Mouse (Mus musculus): ENCODE data around the gene Mbd4. TPM values are rescaled to one million over a fixed set of nuclear protein-coding genes. Genes with fewer than 3 reads are reported as not detected.
"Not testable (repeated sequence)": the region's sequence is repeated elsewhere in the genome, so short reads cannot be mapped to it uniquely, and the experiment has no call there.

The Mbd4 gene
- polyA plus RNA-seq, 1 experiment from 2014 or later, result 37.8 TPM

DNA sequence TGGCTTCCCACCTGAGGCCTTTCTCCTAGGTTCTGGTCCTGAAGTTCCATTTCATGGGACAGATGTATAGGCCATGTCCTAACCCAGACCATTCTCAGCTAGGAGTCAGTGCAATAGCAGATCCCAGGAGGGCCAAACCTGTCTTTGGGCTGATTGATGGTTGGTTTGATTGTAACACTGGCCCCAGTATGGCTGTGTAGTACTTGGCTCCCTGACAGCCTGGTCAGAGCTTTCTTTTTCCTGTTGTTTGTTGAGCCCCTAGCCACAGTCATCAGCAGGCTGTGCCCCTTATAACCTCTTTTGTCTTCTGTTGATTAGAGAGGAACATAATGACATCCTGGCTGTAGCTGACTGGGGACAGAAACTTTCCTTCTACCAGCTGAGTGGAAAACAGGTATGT is 30.8 kb upstream of the Mbd4 start:
- no peak for DNase-seq (ENCODE audit: low spot score)
- Histone ChIP-seq H3K9me3 (replicated peaks) (no peaks in the 10 kb centered on the region), H3K27me3 (ENCODE audit: low read depth, poor library complexity, severe bottlenecking) (no peaks in the 10 kb centered on the region), H3K4me3 (no peak overlapping the region), H3K27ac (no peak overlapping the region), H3K36me3 (peaks cover 67% of the 10 kb centered on the region), H3K4me1 (peaks cover 8% of the 10 kb centered on the region)

- 88% methylated on average over 8 of the region's 8 CpGs for WGBS
- Histone ChIP-seq H3K36me3 (peaks cover 67% of the 10 kb centered on the region), H3K27ac (no peak overlapping the region), H3K27me3 (ENCODE audit: low read depth, poor library complexity, severe bottlenecking) (no peaks in the 10 kb centered on the region), H3K9me3 (replicated peaks) (no peaks in the 10 kb centered on the region), H3K4me3 (no peak overlapping the region), H3K4me1 (no peaks in the 10 kb centered on the region)
- DNase-seq (ENCODE audit: low spot score), result no peak
These were observed 27.6 kb upstream of the Mbd4 start for GRCm38 (mm10) chr6:115880751-115881150.

GRCm38 (mm10) chr6:115879736-115880135 is 26.6 kb upstream of the Mbd4 start:
- H3K4me1 ChIP-seq, result no peaks in the 10 kb centered on the region
- DNase-seq (ENCODE audit: low spot score), result no peak
- no peak overlapping the region for H3K4me3 ChIP-seq
- H3K9me3 ChIP-seq (replicated peaks), result no peaks in the 10 kb centered on the region
- no peak overlapping the region for H3K27ac ChIP-seq
- H3K27me3 ChIP-seq (ENCODE audit: low read depth, poor library complexity, severe bottlenecking), result no peaks in the 10 kb centered on the region
- peaks cover 67% of the 10 kb centered on the region for H3K36me3 ChIP-seq
- WGBS, result 87% methylated on average over 6 of the region's 6 CpGs

GRCm38 (mm10) chr6:115878694-115879093 is 25.5 kb upstream of the Mbd4 start:
- H3K27ac ChIP-seq, result no peak overlapping the region
- no peak overlapping the region for H3K4me3 ChIP-seq
- peaks cover 58% of the 10 kb centered on the region for H3K36me3 ChIP-seq
- no peaks in the 10 kb centered on the region for H3K9me3 ChIP-seq (replicated peaks)
- H3K27me3 ChIP-seq (ENCODE audit: low read depth, poor library complexity, severe bottlenecking), result no peaks in the 10 kb centered on the region
- H3K4me1 ChIP-seq, result no peaks in the 10 kb centered on the region
- DNase-seq (ENCODE audit: low spot score), result no peak
- WGBS, result 88% methylated on average over 6 of the region's 6 CpGs

DNA sequence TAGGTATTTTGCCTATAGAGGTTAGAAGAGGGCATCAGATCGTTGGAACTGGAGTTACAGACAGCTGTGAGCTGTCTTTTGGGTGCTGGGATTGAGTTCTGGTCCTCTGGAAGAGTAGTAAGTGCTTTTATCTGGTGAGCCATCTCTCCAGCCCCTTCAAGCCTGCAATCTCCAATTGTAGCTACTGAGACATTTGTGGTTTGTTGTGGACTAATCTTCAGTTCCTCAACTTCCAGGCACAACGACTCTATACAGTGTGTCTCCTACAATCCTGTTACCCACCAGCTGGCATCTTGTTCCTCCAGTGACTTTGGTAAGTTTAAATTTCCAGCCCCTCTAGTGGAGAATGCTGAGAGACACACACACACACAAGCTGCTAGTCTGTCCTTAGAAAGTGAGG is 24.1 kb upstream of the Mbd4 start:
- Histone ChIP-seq H3K4me3 (no peak overlapping the region), H3K4me1 (no peaks in the 10 kb centered on the region), H3K36me3 (peaks cover 54% of the 10 kb centered on the region), H3K9me3 (replicated peaks) (no peaks in the 10 kb centered on the region), H3K27ac (no peak overlapping the region), H3K27me3 (ENCODE audit: low read depth, poor library complexity, severe bottlenecking) (no peaks in the 10 kb centered on the region)
- DNase-seq (ENCODE audit: low spot score), result no peak
- 85% methylated on average over 2 of the region's 2 CpGs for WGBS

DNA sequence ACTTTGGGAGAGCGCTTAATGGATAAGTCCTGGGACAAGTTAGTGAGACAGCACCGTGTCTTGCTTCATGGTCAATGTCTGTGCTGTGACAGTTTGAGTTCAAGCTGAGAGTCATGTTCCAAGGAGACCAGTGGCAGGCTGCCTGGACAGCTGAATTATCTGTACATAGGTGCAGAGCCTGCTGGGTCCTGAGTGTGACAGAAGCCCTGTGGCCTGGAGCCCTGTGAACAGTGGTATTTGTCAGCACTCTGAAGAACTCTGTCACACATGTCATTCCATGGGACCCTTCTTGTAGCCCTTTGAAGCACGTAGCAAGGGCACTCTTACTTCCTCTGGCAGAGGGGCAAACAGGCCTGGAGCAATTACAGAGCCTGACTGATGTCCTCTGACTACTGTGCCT is 18.1 kb upstream of the Mbd4 start:
- not testable (repeated sequence) for DNase-seq (ENCODE audit: low spot score); H3K27me3 ChIP-seq (ENCODE audit: low read depth, poor library complexity, severe bottlenecking); H3K9me3 ChIP-seq (replicated peaks)

GRCm38 (mm10) chr6:115867157-115867556 is 14.0 kb upstream of the Mbd4 start:
- peaks cover 27% of the 10 kb centered on the region for H3K36me3 ChIP-seq
- peaks cover 17% of the 10 kb centered on the region for H3K4me1 ChIP-seq
- H3K27ac ChIP-seq; H3K9me3 ChIP-seq (replicated peaks); H3K4me3 ChIP-seq; DNase-seq (ENCODE audit: low spot score); H3K27me3 ChIP-seq (ENCODE audit: low read depth, poor library complexity, severe bottlenecking): not testable (repeated sequence)
- WGBS, result no CpG with 5 or more reads among the region's 3 CpGs

More for the DNA sequence above, 18.1 kb upstream of the Mbd4 start:
- not testable (repeated sequence) for H3K4me1 ChIP-seq, H3K36me3 ChIP-seq, H3K27ac ChIP-seq, H3K4me3 ChIP-seq
- no CpG with 5 or more reads among the region's 3 CpGs for WGBS

DNA sequence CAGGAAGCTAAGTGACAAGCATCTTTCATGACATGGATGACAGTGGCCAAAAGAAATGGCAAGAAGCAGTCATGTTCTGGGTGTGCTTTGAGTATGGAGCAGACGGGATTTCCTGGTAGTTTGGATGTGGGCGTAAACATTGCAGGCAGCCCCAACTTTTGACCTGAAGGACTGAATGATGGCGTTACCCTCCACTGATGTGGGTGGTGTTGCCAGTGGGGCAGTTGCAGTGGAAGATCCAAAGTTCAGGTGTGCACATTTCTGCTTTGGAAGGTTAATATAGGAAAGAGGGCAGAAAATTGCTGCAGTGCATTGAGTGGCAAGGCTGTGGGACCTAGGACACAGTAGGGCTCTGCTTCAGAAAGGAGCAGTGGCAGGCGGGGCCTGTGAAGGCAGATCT is 12.1 kb upstream of the Mbd4 start:
- 93% methylated on average over 4 of the region's 4 CpGs for WGBS
- no peak for DNase-seq (ENCODE audit: low spot score)

DNA sequence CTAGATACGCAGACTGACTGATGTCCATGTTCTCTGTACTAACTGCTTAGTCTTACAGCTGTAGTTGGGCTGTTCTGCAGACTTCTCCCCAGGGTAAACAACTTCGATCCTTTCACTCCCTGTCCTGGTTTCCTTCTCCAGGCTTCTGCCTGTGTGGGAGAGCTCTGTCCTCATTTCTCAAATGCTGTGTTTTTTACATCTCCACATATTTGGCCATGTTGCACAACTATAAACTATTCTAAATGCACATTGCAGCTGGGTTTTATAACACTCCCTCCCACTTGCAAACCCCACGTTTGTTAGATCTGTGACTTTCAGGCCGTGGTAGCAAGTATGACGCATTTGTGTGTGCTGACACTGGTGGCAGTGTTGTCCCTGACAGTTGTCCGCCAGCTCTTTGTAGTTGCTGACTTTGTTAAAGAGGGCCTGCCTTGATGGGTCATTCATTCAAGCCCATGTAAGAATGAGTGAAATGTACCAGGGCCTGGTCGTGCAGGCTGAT is 10.2 kb upstream of the Mbd4 start:
- Histone ChIP-seq H3K4me1 (peaks cover 22% of the 10 kb centered on the region), H3K36me3 (peaks cover 27% of the 10 kb centered on the region), H3K27ac (no peak overlapping the region), H3K4me3 (no peak overlapping the region), H3K27me3 (ENCODE audit: low read depth, poor library complexity, severe bottlenecking) (no peaks in the 10 kb centered on the region), H3K9me3 (replicated peaks) (no peaks in the 10 kb centered on the region)
- DNase-seq (ENCODE audit: low spot score), result no peak
- WGBS, result 67% methylated on average over 7 of the region's 7 CpGs

More for the DNA sequence above, 12.1 kb upstream of the Mbd4 start:
- Histone ChIP-seq H3K4me3 (no peak overlapping the region), H3K36me3 (peaks cover 27% of the 10 kb centered on the region), H3K4me1 (peaks cover 22% of the 10 kb centered on the region), H3K9me3 (replicated peaks) (no peaks in the 10 kb centered on the region), H3K27ac (no peak overlapping the region), H3K27me3 (ENCODE audit: low read depth, poor library complexity, severe bottlenecking) (no peaks in the 10 kb centered on the region)

DNA sequence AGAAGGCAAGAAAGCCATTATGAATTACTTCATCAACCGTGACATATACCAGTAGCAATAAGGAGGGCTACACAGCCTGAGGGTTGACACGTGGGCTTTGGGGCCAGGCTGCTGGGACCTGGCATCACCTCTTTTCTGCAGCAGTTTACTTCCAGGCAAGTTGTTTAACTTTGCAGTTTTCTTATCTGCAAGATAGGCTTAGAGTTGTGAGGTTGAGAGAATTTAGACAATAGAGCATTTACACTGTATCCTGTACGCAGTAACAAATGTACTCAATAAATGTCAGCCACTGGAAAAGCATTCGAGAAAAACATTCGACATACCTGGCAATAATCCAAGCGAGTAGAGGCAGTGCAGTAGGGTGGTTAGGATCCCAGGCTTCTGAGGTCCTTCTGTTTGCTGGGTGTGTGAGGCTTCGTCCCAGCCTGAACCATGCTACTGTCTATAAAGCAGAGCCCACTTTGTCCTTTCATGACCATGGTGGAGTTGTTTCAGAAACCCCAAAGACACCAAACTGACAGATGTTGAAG is 6.9 kb upstream of the Mbd4 start:
- DNase-seq (ENCODE audit: low spot score), result no peak
- Histone ChIP-seq H3K27ac (no peak overlapping the region), H3K9me3 (replicated peaks) (no peaks in the 10 kb centered on the region), H3K36me3 (peaks cover 21% of the 10 kb centered on the region), H3K27me3 (ENCODE audit: low read depth, poor library complexity, severe bottlenecking) (no peaks in the 10 kb centered on the region), H3K4me3 (no peak overlapping the region), H3K4me1 (peaks cover 27% of the 10 kb centered on the region)
- 91% methylated on average over 7 of the region's 7 CpGs for WGBS

DNA sequence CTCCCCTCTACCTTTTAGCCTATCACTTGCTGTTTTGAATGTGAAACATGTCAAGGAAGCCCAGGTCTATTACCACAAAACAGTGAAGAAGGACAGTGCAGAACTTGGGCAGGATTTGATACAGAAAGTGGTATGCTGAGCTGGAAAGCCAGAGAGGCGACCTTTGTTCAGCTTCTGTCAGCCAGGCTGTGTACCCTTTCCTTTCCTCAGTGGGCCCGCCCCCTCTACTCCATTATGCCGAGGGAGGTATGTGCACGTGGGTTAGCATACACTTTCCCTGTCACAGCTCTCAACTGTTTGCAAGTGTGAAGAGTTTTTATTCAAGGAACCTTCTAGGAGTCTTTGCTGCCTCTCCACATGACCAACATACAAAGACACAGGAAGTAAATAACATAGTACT is 6.1 kb upstream of the Mbd4 start:
- no peaks in the 10 kb centered on the region for H3K27me3 ChIP-seq (ENCODE audit: low read depth, poor library complexity, severe bottlenecking)
- no peaks in the 10 kb centered on the region for H3K9me3 ChIP-seq (replicated peaks)
- no peak overlapping the region for H3K4me3 ChIP-seq
- DNase-seq (ENCODE audit: low spot score), result no peak
- no peak overlapping the region for H3K27ac ChIP-seq
- WGBS, result 66% methylated on average over 4 of the region's 4 CpGs
- H3K36me3 ChIP-seq, result peaks cover 13% of the 10 kb centered on the region
- peaks cover 27% of the 10 kb centered on the region for H3K4me1 ChIP-seq

DNA sequence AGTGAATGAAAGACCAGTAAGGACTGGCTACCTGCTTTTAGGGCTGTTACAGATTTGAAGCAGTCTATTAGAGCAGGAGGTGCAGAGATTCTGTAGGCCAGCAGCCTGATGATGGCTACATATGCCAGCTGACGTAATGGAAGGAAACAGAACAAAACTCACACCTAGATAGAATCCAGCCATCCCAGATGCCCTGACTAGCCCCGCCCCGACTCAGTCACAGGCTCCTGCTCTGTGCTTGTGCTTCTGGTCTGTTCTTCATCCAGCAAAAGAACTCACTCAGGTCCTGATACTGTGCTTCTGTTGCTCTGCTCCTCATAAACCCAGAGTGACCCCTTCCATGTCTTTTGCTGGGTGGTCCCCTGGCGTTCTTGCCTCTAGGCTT is 3.2 kb upstream of the Mbd4 start:
- Histone ChIP-seq H3K4me1 (peaks cover 25% of the 10 kb centered on the region), H3K27me3 (ENCODE audit: low read depth, poor library complexity, severe bottlenecking) (no peaks in the 10 kb centered on the region), H3K36me3 (no peaks in the 10 kb centered on the region), H3K9me3 (replicated peaks) (no peaks in the 10 kb centered on the region), H3K27ac (no peak overlapping the region), H3K4me3 (no peak overlapping the region)
- 86% methylated on average over 4 of the region's 4 CpGs for WGBS
- no peak for DNase-seq (ENCODE audit: low spot score)

DNA sequence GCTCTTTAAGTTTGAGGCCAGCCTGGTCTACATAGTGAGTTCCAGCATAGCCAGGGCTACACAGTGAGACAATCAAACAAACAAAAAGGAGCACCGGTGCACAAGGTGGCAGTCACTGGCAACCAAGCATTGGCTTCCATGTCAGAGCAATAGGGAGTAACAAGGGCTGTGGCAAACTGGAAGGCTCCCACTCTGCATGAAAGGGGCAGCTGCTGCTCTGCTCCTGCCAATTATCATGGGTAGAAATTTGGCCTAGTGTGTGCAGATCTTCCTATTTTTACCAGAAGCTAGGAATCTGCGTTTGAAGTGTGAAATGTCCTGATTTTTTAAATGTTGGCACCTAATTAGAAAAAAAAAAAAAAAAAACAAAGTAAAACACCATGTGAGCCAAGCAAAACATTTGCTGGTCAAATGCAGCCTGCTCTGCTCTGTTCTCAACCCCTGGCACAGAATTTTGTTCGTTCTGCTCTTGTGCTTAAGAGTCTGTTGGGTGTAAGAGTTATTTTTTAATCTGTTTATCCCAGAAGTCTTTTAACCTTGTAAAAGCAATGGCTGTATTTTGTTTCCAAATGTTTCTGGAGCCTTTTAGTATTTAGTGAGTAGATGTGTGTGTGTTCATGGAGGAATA is 2.7 kb upstream of the Mbd4 start:
- no peak for DNase-seq (ENCODE audit: low spot score)
- WGBS, result 90% methylated on average over 3 of the region's 3 CpGs
- Histone ChIP-seq H3K27ac (no peak overlapping the region), H3K27me3 (ENCODE audit: low read depth, poor library complexity, severe bottlenecking) (no peaks in the 10 kb centered on the region), H3K4me3 (no peak overlapping the region), H3K9me3 (replicated peaks) (no peaks in the 10 kb centered on the region), H3K4me1 (peaks cover 25% of the 10 kb centered on the region), H3K36me3 (peaks cover 4% of the 10 kb centered on the region)

- Histone ChIP-seq H3K9me3 (replicated peaks) (no peaks in the 10 kb centered on the region), H3K27me3 (ENCODE audit: low read depth, poor library complexity, severe bottlenecking) (no peaks in the 10 kb centered on the region), H3K36me3 (peaks cover 13% of the 10 kb centered on the region), H3K4me1 (peaks cover 25% of the 10 kb centered on the region), H3K27ac (peak overlapping the region; percentile 90; the same call in 1 of the 2 replicates), H3K4me3 (no peak overlapping the region)
- no peak for DNase-seq (ENCODE audit: low spot score)
- 63% methylated on average over 2 of the region's 2 CpGs for WGBS
These were observed 1.3 kb upstream of the Mbd4 start for GRCm38 (mm10) chr6:115854432-115854831.
